Mouse (Mus musculus) lung, postnatal 0 days (tissue): Measurements from ENCODE around the gene Hif3a.

Experiments
- CTCF ChIP-seq: IDR thresholded peaks from 2 replicates; pipeline ENCODE4 v1.5.1; 2016; ENCODE audit warnings: antibody characterized with exemption, mild to moderate bottlenecking
- EP300 ChIP-seq: IDR thresholded peaks from 2 replicates; pipeline ENCODE4 v1.6.1; 2016; ENCODE audit warnings: antibody characterized with exemption, mild to moderate bottlenecking, control low read depth

DNA sequence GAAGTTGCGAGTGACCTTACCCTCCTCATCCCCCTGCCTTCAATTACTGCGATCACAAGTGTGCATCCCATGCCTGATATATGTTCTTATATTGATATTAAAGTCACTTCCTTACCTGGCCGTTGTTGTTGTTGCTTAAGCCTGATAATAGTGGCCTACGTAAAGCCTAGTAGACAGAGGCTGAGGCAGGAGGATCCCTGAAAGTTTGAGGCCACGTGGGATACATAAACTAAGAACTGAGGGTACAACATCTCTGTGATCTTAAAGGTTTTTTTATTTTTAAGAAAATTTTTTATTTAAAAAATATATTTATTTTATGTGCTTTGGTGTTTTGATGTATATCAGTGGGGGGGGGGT is 69.8 kb downstream of the Hif3a start, which contains the start of gene Ccdc8:
- no peak for TF ChIP-seq EP300
- no peak for TF ChIP-seq CTCF
